Mouse (Mus musculus) heart, adult 2 months (tissue): Measurements from ENCODE around the gene Shb. TPM values are rescaled to one million over a fixed set of nuclear protein-coding genes. Genes with fewer than 3 reads are reported as not detected.

Experiments used
- DNase-seq, 2 experiments: peaks; one replicate each; pipeline ENCODE4 v3.0.0; 2021
- H3K27ac ChIP-seq: fragments of 200-600 bp; 2 replicates; pipeline ENCODE4 v1.8.1; 2022
- H3K27me3 ChIP-seq: fragments of 200-500 bp; 2 replicates; pipeline ENCODE4 v1.6.1; 2012; ENCODE audit warnings: mild to moderate bottlenecking, low read length, inconsistent platforms, mixed read lengths; ENCODE audit not compliant: control insufficient read depth, insufficient read depth
- H3K36me3 ChIP-seq: fragments of 200-500 bp; 2 replicates; pipeline ENCODE4 v1.6.1; 2012; ENCODE audit warnings: low read length, inconsistent platforms; ENCODE audit not compliant: control insufficient read depth, insufficient read depth
- H3K4me1 ChIP-seq: fragments of 200-500 bp; 2 replicates; pipeline ENCODE4 v1.6.1; 2011; ENCODE audit warnings: low read length; ENCODE audit not compliant: control insufficient read depth, insufficient read depth
- H3K4me3 ChIP-seq: fragments of 200-600 bp; 2 replicates; pipeline ENCODE4 v1.8.1; 2022
- H3K79me2 ChIP-seq: fragments of 200-500 bp; replicated peaks from 2 replicates; pipeline ENCODE4 v1.6.1; 2012; ENCODE audit warnings: mild to moderate bottlenecking, inconsistent platforms, low read length, moderate library complexity, mixed read lengths; ENCODE audit not compliant: control insufficient read depth, insufficient read depth
- H3K9ac ChIP-seq: fragments of 200-500 bp; 2 replicates; pipeline ENCODE4 v1.6.1; 2012; ENCODE audit warnings: low read depth, mild to moderate bottlenecking, control low read depth, inconsistent platforms, low read length, mixed read lengths
- CTCF ChIP-seq: fragments of 200-600 bp; IDR thresholded peaks from 2 replicates; pipeline ENCODE4 v1.8.1; 2022; ENCODE audit warnings: antibody characterized with exemption, mild to moderate bottlenecking, moderate library complexity
- EP300 ChIP-seq: fragments of 200-500 bp; IDR thresholded peaks from 2 replicates; pipeline ENCODE4 v1.6.1; 2011; ENCODE audit warnings: low read depth, low read length, control low read depth; ENCODE audit not compliant: insufficient read depth
- POLR2A ChIP-seq: fragments of 200-500 bp; IDR thresholded peaks from 2 replicates; pipeline ENCODE4 v1.6.1; 2011; ENCODE audit warnings: mild to moderate bottlenecking, low read depth, low read length, control low read depth; ENCODE audit not compliant: insufficient read depth
- WGBS: fragments of 180-500 bp; shearing (Covaris S2); methylation state at CpG from one replicate; pipeline ENCODE4 v1.1.7; 2018; 5-methylcytosine and 5-hydroxymethylcytosine counted together
- intact Hi-C: fragments of 180-260 bp; cut with DNase I; formaldehyde crosslinking; loops from one replicate; pipeline ENCODE4 v1.15.1; 2025
- polyA plus RNA-seq: library from polyadenylated mRNA; depleted of rRNA; stranded (reverse); fragments of >200 nt; gene quantifications from 2 replicates; pipeline ENCODE4 v1.2.3, GENCODE M21; 2012
- total RNA-seq, 2 experiments: library from RNA; stranded (reverse); gene quantifications; 2 replicates each; pipeline ENCODE4 v1.2.3; 2021

Gene Shb
- total and polyA plus RNA-seq, 3 experiments: 19.4 to 43.0 (median 27.2) TPM

DNA sequence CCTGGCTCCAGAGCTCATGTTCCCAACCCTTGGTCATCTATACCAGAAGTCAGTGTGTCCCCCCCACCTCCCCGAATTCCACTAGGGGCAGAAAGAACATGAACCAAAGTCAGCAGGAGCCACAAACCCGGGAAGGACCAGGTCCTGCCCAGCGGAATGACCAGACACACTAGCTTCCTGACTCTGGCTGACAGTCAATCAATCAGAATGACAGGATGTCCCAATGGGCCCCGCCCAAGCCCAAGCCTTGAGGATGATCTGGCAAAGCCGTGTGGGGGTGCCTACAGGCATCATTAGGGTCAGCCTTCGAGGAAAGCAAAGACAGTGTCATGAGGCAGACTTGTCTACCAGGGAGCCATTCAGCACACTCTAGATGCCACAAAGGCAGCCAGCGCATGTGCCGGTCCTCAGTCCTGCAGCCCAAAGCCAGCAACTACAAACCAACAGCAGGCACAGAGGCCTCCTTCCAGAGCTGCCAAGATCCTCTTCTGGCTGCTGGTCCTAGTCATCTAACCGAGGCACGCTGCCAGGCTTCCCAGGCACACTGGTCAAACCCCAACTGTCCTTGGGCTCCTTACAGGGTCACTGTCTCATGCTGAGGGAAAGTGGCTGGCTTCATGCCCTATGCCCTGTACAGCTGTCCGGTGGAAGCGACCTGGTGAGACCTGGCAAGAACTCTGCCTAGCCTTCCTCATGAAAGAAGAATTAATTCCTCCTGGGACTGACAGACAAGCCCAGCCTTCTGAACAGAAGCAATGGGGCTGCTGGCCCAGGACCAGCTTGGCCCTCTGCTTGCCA is 65.0 kb downstream of the Shb start:
- no peaks in the 10 kb centered on the region for H3K79me2 ChIP-seq
- H3K9ac ChIP-seq: no peak overlapping the region
- no peaks in the 10 kb centered on the region for H3K36me3 ChIP-seq
- intact Hi-C loops: loop anchor here (10.0 kb wide), 1 partner anchor 297 kb away; no protein-coding TSS in a partner anchor
- H3K4me1 ChIP-seq: peaks cover 26% of the 10 kb centered on the region
- 39% methylated on average over 12 of the region's 12 CpGs for WGBS
- peak overlapping the region; percentile 79 for H3K27ac ChIP-seq
- H3K4me3 ChIP-seq: no peak overlapping the region
- TF ChIP-seq POLR2A (no peak), CTCF (no peak), EP300 (peak; percentile 83)
- H3K27me3 ChIP-seq: no peaks in the 10 kb centered on the region
- peak; percentile 74 to 88 for DNase-seq

DNA sequence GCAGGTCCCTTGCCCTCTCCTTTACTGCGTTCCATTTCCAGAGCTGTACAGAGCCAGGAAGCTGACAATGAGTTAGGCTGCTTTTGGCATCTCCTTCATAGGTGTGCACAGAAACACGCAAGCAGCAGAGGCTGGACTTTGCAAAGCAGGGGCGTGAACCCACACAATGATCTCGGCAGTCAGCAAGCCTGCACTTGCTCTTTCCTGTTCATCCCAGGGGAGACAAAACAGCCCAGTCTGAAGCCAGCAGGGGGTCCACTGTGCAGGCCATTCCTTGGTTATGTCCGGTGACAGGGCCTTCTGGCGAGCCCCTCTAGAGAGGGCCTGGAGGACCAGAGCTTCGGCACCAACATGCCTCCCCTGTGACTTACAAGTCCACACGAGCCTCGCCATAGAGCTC is 67.3 kb downstream of the Shb start:
- DNase-seq: no peak
- Histone ChIP-seq H3K9ac (no peak overlapping the region), H3K79me2 (no peaks in the 10 kb centered on the region), H3K4me3 (no peak overlapping the region), H3K27ac (no peak overlapping the region), H3K27me3 (no peaks in the 10 kb centered on the region), H3K4me1 (peaks cover 19% of the 10 kb centered on the region), H3K36me3 (no peaks in the 10 kb centered on the region)
- intact Hi-C loops: loop anchor here (10.0 kb wide), 1 partner anchor 300 kb away; no protein-coding TSS in a partner anchor
- TF ChIP-seq CTCF: no peak
- TF ChIP-seq POLR2A: no peak
- no peak for TF ChIP-seq EP300
- 79% methylated on average over 9 of the region's 9 CpGs for WGBS

DNA sequence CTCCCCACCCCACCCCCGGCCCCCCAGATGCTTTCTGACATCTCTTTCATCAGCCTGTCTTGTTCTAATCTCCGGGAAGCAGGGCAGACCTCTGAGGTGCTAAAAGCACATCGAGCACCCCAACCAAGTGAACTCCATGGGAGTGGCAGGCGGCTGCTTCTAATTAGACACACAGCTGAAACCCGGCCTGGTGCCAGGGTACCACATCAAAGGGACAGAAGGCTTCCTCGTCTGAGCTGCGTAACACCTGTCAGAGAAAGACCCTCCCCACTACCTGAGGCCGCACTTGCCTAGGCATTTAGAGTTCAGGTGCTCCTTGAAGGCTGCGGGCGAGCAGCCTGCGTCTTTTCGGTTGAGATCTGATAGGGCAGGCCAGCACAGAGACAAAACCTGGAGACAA is 67.7 kb downstream of the Shb start:
- Histone ChIP-seq H3K36me3 (no peaks in the 10 kb centered on the region), H3K79me2 (no peaks in the 10 kb centered on the region), H3K4me1 (peaks cover 19% of the 10 kb centered on the region), H3K9ac (no peak overlapping the region), H3K4me3 (no peak overlapping the region), H3K27ac (no peak overlapping the region), H3K27me3 (no peaks in the 10 kb centered on the region)
- TF ChIP-seq POLR2A: no peak
- no peak for TF ChIP-seq CTCF
- TF ChIP-seq EP300: no peak
- intact Hi-C loops: loop anchor here (10.0 kb wide), 1 partner anchor 300 kb away; no protein-coding TSS in a partner anchor
- WGBS: 85% methylated on average over 12 of the region's 12 CpGs
- DNase-seq: no peak

DNA sequence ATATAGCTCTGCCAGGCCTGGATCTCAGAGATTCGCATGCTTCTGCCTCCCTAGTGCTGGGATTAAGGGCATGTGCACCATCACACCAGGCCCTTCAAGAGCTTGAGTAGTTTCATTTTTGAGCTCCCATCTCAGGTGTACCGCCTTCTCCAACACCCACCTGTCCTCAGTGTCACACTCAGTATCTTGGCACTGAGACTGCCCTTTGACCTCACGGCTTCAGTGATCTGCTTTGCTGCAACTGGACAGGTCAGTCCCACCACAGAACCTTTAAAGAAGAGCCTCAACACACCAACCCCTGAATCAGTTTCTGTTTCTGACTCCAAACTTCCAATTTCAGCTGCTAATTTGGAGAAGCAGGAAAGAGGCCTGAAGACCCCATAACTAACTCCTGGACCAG is 68.1 kb downstream of the Shb start:
- TF ChIP-seq EP300: no peak
- TF ChIP-seq POLR2A: no peak
- TF ChIP-seq CTCF: no peak
- 94% methylated on average over 3 of the region's 3 CpGs for WGBS
- intact Hi-C loops: loop anchor here (10.0 kb wide), 1 partner anchor 301 kb away; no protein-coding TSS in a partner anchor
- Histone ChIP-seq H3K36me3 (no peaks in the 10 kb centered on the region), H3K27ac (no peak overlapping the region), H3K9ac (no peak overlapping the region), H3K4me1 (peaks cover 21% of the 10 kb centered on the region), H3K4me3 (no peak overlapping the region), H3K79me2 (no peaks in the 10 kb centered on the region), H3K27me3 (no peaks in the 10 kb centered on the region)
- DNase-seq: no peak

DNA sequence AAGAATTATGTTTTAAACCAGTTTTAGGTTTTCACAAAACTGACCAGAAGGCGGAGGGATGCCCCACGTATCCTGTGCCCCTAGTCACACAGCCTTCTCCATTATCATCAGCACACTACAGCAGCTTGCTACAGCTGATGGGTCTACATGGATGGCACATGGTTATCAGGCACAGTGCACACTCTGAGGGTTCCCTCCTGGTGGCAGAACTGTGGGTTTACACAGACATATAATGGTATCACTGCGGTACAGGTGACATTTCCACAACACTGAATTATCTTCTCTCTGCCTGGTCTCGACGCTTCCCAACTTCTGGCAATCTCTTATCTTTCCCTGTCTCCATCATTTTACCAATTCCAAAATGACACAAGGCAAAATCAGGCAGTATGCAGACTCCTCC is 69.6 kb downstream of the Shb start:
- DNase-seq: no peak
- Histone ChIP-seq H3K27ac (no peak overlapping the region), H3K9ac (no peak overlapping the region), H3K4me1 (peaks cover 18% of the 10 kb centered on the region), H3K4me3 (no peak overlapping the region), H3K79me2 (no peaks in the 10 kb centered on the region), H3K27me3 (no peaks in the 10 kb centered on the region), H3K36me3 (no peaks in the 10 kb centered on the region)
- TF ChIP-seq POLR2A: no peak
- 0 out of 2 replicates have a peak, but pooled peaks have one; percentile 25 for TF ChIP-seq CTCF
- no peak for TF ChIP-seq EP300
- intact Hi-C loops: loop anchor here (10.0 kb wide), 1 partner anchor 302 kb away; no protein-coding TSS in a partner anchor
- WGBS: 84% methylated on average over 5 of the region's 5 CpGs

DNA sequence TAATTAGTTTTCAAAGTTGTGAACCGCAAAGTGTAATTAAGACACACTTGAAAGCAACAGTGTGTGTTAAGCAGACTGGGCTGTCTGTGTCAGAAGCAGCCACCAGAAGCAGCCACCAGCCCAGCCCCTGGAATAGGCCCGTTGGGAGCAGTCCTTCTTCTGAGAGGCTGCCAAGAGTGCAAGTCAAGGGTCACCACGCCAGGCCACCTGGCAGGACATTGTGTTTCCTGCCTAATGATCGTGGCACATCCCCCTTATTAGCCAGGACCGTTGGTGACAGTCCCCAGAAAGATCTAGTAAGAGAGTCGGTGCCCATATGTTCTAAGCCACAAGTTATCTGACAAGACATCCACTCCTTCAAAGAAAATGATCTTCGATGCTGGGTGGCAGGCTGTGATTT is 70.6 kb downstream of the Shb start:
- Histone ChIP-seq H3K36me3 (no peaks in the 10 kb centered on the region), H3K27me3 (no peaks in the 10 kb centered on the region), H3K4me3 (no peak overlapping the region), H3K27ac (no peak overlapping the region; the same call in 1 of the 2 replicates), H3K79me2 (no peaks in the 10 kb centered on the region), H3K4me1 (peaks cover 9% of the 10 kb centered on the region), H3K9ac (no peak overlapping the region)
- WGBS: 12% methylated on average over 7 of the region's 7 CpGs
- intact Hi-C loops: loop anchor here (10.0 kb wide), 1 partner anchor 303 kb away; no protein-coding TSS in a partner anchor
- no peak for TF ChIP-seq POLR2A
- 0 out of 2 replicates have a peak, but pooled peaks have one; percentile 22 for TF ChIP-seq EP300
- no peak for TF ChIP-seq CTCF
- peak; percentile 58 to 65 for DNase-seq
